Mouse (Mus musculus) gastrocnemius, postnatal 4 days (tissue): ENCODE measurements around the gene Nt5m. TPM values are rescaled to one million over a fixed set of nuclear protein-coding genes. Genes with fewer than 3 reads are reported as not detected.

ENCODE experiments used
- DNase-seq, 2 experiments: peaks; one replicate each; pipeline ENCODE4 v3.0.0; 2021 to 2022; ENCODE audit warnings: low spot score in 2 of 2, mixed read lengths in 2 of 2
- total RNA-seq, 2 experiments: library from RNA; stranded (reverse); gene quantifications; 2 replicates each; pipeline ENCODE4 v1.2.3; 2021

Nt5m gene
- total RNA-seq, 2 experiments from 2014 or later, result 18.8 to 22.6 TPM

- no peak for DNase-seq
Observed at GRCm38 (mm10) chr11:59899711-59900685, 60.8 kb downstream of the Nt5m start.

GRCm38 (mm10) chr11:59900995-59901394, 61.7 kb downstream of the Nt5m start:
- no peak for DNase-seq

- no peak for DNase-seq
Observed at GRCm38 (mm10) chr11:59902045-59902726, 62.9 kb downstream of the Nt5m start.

- DNase-seq, result no peak
Observed at GRCm38 (mm10) chr11:59906521-59907123, 67.4 kb downstream of the Nt5m start.

DNA sequence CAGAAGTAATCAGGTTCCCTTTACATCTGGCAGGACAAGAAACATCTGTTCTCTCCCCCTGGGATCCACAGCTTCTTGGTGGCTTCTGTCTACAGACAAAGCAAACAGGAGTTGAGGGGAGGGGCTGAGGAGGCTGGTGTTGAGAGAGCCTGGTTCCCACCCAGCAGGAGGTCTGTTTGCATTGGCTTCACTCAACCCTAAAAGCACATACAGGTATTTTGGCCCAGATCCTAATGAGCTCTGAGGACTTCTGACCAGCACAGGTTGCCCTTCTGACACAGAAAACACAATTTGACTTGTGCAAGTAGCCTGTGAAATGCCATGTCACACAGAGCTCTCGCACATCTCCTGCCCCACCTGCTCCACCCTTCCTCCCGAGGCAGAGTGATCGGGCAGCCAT, 69.2 kb downstream of the Nt5m start:
- DNase-seq, result no peak

DNA sequence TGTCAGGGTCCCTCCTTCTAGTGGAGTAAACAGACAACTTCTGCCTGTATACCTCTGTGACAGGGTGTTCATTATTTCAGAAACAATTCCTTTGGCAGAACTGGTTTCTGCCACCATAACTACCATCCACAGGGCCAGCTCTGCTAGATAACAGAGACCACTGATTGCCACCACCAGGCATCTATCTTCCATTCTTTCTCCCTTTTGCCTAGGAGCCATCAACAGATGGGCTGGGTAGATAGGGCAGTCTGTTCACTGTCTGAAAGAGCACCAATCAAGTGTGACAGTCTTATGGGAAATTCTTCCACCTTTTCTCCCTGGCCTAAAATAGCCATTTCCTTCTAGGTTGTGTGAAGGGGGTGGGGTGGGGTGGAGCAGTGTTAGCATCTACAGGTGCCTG, 71.3 kb downstream of the Nt5m start:
- DNase-seq, result no peak

GRCm38 (mm10) chr11:59911523-59911922, 72.3 kb downstream of the Nt5m start:
- DNase-seq, result no peak

DNA sequence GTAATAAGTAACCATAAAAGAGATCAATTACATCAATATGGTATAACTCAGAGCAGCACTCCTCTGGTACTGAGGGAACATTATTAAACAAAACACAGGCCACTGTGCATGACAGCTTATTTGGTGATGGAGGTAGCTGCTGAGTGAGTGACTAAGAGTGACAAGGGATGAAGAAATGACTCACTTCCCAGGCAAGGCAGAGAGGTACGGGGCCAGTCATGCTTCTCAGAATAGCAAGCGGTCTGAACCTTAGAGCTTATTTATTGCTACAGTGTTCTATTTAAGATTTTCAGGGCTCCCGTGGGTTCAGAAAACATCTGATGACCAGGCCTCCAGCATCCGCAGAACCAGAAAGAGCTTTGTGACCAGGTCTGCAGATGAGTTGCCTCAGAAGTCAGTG, 74.5 kb downstream of the Nt5m start:
- DNase-seq, result no peak

GRCm38 (mm10) chr11:59918014-59918413, 78.8 kb downstream of the Nt5m start:
- DNase-seq, result no peak

DNA sequence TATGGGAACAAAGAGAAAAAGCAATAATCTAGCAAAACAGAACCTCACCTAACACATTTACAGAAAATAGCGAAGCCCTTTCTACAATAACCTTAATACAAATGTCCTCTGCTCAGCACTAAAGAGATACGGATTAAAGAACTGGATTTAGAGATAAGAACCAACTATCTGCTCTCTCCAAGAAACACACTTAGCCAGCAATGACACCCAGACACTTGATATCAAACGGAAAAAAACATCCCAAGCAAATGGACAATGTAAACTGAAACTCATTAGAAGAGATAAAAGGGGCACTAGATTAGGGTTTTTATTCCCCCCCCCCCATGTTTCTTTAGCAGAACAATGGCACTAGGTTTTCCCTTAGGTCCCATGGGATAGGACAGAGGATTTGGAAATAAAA, 80.2 kb downstream of the Nt5m start:
- no peak for DNase-seq

- DNase-seq, result no peak
Observed at GRCm38 (mm10) chr11:59920331-59920730, 81.1 kb downstream of the Nt5m start.

GRCm38 (mm10) chr11:59921265-59921664, 82.0 kb downstream of the Nt5m start:
- DNase-seq, result no peak

- DNase-seq, result no peak
Observed at GRCm38 (mm10) chr11:59930031-59930430, 90.8 kb downstream of the Nt5m start.

Other genes starting within 250 kb of the Nt5m start
- gene Olfr223, start 246.2 kb upstream of the Nt5m start, total RNA-seq, result not detected
- gene Mprip, start 178.1 kb upstream of the Nt5m start, total RNA-seq, result 100 to 1,000 TPM; 213 to 215 TPM
- gene Pld6, start 51.8 kb upstream of the Nt5m start, total RNA-seq, result under 1 TPM; 0.44 to 0.66 TPM
- gene Flcn, start 29.4 kb upstream of the Nt5m start, total RNA-seq, result 10 to 100 TPM; 28.2 to 28.8 TPM
- 10 to 100 TPM; 84.8 to 86.3 TPM for gene Cops3, start 391 bp downstream of the Nt5m start, total RNA-seq
- 10 to 100 TPM; 20.1 to 21.9 TPM for gene Med9, start 108.8 kb downstream of the Nt5m start, total RNA-seq
- gene Rasd1, start 125.5 kb downstream of the Nt5m start, total RNA-seq, result 1 to 10 TPM; 2.2 to 3.4 TPM
- gene Pemt, start 207.0 kb downstream of the Nt5m start, total RNA-seq, result 1 to 10 TPM; 5.9 to 7.7 TPM